Mouse (Mus musculus): Measurements from ENCODE around the gene Nags. TPM values are rescaled to one million over a fixed set of nuclear protein-coding genes. Genes with fewer than 3 reads are reported as not detected.

Nags gene
- polyA plus RNA-seq (2014; fragmentation: Nextera tagmentation; extraction: Ambion mirVana): not detected in 2 replicates

- ATAC-seq (ENCODE audit: insufficient number of reproducible peaks, insufficient read depth, low FRiP score, low read depth): no peak
- Histone ChIP-seq H3K27me3 (ENCODE audit: control insufficient read depth, insufficient read depth, low read length) (peaks cover 42% of the 10 kb centered on the region), H3K4me2 (replicated peaks; ENCODE audit: low read depth, low read length) (peak within 1 kb of the TSS; percentile 38), H3K36me3 (ENCODE audit: control insufficient read depth, insufficient read depth, low read length) (no peaks in the 10 kb centered on the region), H3K4me3 (ENCODE audit: low read depth, low read length) (peak within 1 kb of the TSS; percentile 28), H3K9me3 (ENCODE audit: control insufficient read depth, low read depth, low read length) (no peaks in the 10 kb centered on the region), H3K9ac (replicated peaks; ENCODE audit: low read depth, low read length) (no peak within 1 kb of the TSS), H3K27ac (ENCODE audit: low read length) (no peak within 1 kb of the TSS), H3K4me1 (ENCODE audit: control insufficient read depth, insufficient read depth, low read length) (peaks cover 14% of the 10 kb centered on the region; the same call in 1 of the 2 replicates)
- 3% methylated on average over 41 of the region's 50 CpGs for WGBS
Measured at GRCm38 (mm10) chr11:102145471-102146001, at the start of gene Nags. Gene Nags, plus strand, starts transcription at chr11:102145513.

- Histone ChIP-seq H3K9ac (replicated peaks; ENCODE audit: low read depth, low read length) (no peak overlapping the region), H3K9me3 (ENCODE audit: control insufficient read depth, low read depth, low read length) (no peaks in the 10 kb centered on the region), H3K36me3 (ENCODE audit: control insufficient read depth, insufficient read depth, low read length) (no peaks in the 10 kb centered on the region), H3K27ac (ENCODE audit: low read length) (no peak overlapping the region), H3K4me1 (ENCODE audit: control insufficient read depth, insufficient read depth, low read length) (peaks cover 4% of the 10 kb centered on the region; the same call in 1 of the 2 replicates), H3K4me3 (ENCODE audit: low read depth, low read length) (no peak overlapping the region), H3K4me2 (replicated peaks; ENCODE audit: low read depth, low read length) (no peak overlapping the region), H3K27me3 (ENCODE audit: control insufficient read depth, insufficient read depth, low read length) (no peaks in the 10 kb centered on the region)
- WGBS: 74% methylated on average over 3 of the region's 3 CpGs
- no peak for ATAC-seq (ENCODE audit: insufficient number of reproducible peaks, insufficient read depth, low FRiP score, low read depth)
Measured at GRCm38 (mm10) chr11:102095676-102096075, 49.6 kb upstream of the Nags start.

DNA sequence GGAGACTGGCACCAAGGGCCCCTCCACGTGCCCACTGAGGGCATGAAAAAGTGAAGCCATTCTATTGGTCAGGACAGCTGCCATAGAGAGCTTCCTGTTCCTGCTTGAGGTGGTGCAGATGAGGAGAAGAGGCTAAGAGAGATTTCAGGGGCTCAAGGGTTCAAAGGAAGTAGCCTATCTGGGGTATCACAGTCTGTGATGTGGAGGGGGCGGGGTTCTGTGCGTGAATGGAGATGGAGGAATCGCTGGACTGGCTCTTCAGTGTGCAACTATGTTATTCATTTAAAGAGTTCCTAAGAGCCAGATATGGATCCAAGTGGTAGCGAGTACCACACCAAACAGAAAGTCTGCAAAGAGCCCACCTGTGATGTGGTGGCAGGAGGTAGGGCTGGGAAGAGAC lies 48.9 kb upstream of the Nags start:
- Histone ChIP-seq H3K36me3 (ENCODE audit: control insufficient read depth, insufficient read depth, low read length) (no peaks in the 10 kb centered on the region), H3K4me3 (ENCODE audit: low read depth, low read length) (no peak overlapping the region), H3K9ac (replicated peaks; ENCODE audit: low read depth, low read length) (no peak overlapping the region), H3K4me2 (replicated peaks; ENCODE audit: low read depth, low read length) (peak overlapping the region; percentile 40), H3K9me3 (ENCODE audit: control insufficient read depth, low read depth, low read length) (no peaks in the 10 kb centered on the region), H3K27ac (ENCODE audit: low read length) (peak overlapping the region; percentile 41; the same call in 1 of the 2 replicates), H3K4me1 (ENCODE audit: control insufficient read depth, insufficient read depth, low read length) (peaks cover 4% of the 10 kb centered on the region; the same call in 1 of the 2 replicates), H3K27me3 (ENCODE audit: control insufficient read depth, insufficient read depth, low read length) (no peaks in the 10 kb centered on the region)
- WGBS: 61% methylated on average over 5 of the region's 5 CpGs
- ATAC-seq (ENCODE audit: insufficient number of reproducible peaks, insufficient read depth, low FRiP score, low read depth): no peak

GRCm38 (mm10) chr11:102096887-102097391 lies 48.4 kb upstream of the Nags start:
- Histone ChIP-seq H3K9me3 (ENCODE audit: control insufficient read depth, low read depth, low read length) (no peaks in the 10 kb centered on the region), H3K9ac (replicated peaks; ENCODE audit: low read depth, low read length) (no peak overlapping the region), H3K4me3 (ENCODE audit: low read depth, low read length) (peak overlapping the region; percentile 17), H3K4me2 (replicated peaks; ENCODE audit: low read depth, low read length) (peak overlapping the region; percentile 40), H3K4me1 (ENCODE audit: control insufficient read depth, insufficient read depth, low read length) (peaks cover 4% of the 10 kb centered on the region; the same call in 1 of the 2 replicates), H3K27me3 (ENCODE audit: control insufficient read depth, insufficient read depth, low read length) (no peaks in the 10 kb centered on the region), H3K36me3 (ENCODE audit: control insufficient read depth, insufficient read depth, low read length) (no peaks in the 10 kb centered on the region), H3K27ac (ENCODE audit: low read length) (peak overlapping the region; percentile 41; the same call in 1 of the 2 replicates)
- ATAC-seq (ENCODE audit: insufficient number of reproducible peaks, insufficient read depth, low FRiP score, low read depth): peak; percentile 91
- WGBS: 4% methylated on average over 18 of the region's 18 CpGs

DNA sequence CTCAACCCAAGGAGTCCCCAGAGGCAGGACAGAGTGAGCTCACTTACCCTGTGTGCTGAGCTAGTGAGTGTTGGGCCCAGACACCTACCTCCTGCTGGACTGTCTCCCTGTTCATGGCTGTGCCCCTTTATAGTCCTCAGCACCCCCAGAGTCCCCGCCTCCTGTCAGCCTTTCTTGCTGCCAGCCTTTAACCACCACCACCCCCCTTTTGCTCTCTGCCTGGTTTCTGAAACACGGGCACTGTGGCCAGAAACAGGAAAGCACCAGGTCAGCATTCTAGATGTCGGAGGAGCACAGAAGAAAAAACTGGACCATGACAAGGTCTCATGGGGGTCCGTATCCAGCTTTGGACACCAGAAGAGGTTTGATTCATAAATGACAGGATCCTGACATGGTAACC lies 44.1 kb upstream of the Nags start, which contains the start of gene Ppy:
Ppy (minus strand) TSS at position 101 of the 400 bp plus-strand sequence.
- 83% methylated on average over 4 of the region's 4 CpGs for WGBS
- Histone ChIP-seq H3K9me3 (ENCODE audit: control insufficient read depth, low read depth, low read length) (no peaks in the 10 kb centered on the region), H3K4me1 (ENCODE audit: control insufficient read depth, insufficient read depth, low read length) (peaks cover 7% of the 10 kb centered on the region; the same call in 1 of the 2 replicates), H3K36me3 (ENCODE audit: control insufficient read depth, insufficient read depth, low read length) (no peaks in the 10 kb centered on the region), H3K27ac (ENCODE audit: low read length) (no peak within 1 kb of the TSS), H3K9ac (replicated peaks; ENCODE audit: low read depth, low read length) (no peak within 1 kb of the TSS), H3K4me3 (ENCODE audit: low read depth, low read length) (no peak within 1 kb of the TSS), H3K27me3 (ENCODE audit: control insufficient read depth, insufficient read depth, low read length) (peaks cover 8% of the 10 kb centered on the region; the same call in 1 of the 2 replicates), H3K4me2 (replicated peaks; ENCODE audit: low read depth, low read length) (no peak within 1 kb of the TSS)
- ATAC-seq (ENCODE audit: insufficient number of reproducible peaks, insufficient read depth, low FRiP score, low read depth): no peak

DNA sequence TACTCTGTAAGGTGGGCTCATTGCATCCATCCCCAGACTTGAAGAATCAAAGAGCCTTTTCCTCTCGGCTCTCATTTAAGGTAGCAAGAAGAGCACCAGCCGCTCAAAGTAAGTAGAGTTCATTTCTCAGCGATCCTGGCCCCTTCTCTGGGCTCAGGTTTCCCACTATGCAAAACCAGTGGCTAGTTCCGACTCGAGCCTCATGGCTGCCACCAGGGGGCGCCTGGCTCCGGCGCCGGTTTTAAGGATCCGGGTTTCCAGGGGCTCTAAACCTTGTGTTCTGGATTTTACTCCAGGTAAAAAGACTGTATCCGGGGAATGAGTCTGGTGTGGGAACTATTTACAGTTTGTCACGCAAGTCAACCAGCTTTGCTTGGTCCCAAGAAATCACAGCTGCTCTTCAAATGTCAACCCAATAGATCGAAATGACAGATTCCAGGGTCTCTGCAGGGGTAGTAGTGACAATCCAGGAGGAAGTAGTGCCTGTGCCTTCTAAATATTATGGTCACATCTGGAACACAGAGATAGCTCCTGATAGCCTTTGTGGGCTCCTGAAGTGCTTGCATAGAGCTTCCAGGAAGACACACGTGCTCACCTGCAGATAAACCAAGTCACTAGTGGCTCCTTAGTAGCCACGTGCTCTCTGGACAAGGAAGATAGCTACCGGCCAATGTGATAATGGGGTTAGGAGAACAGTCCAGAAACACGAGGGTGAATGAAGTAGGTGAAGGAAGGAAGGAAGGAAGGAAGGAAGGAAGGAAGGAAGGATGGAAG lies 42.6 kb upstream of the Nags start:
- Histone ChIP-seq H3K4me3 (ENCODE audit: low read depth, low read length) (no peak overlapping the region), H3K9ac (replicated peaks; ENCODE audit: low read depth, low read length) (no peak overlapping the region), H3K9me3 (ENCODE audit: control insufficient read depth, low read depth, low read length) (no peaks in the 10 kb centered on the region), H3K27ac (ENCODE audit: low read length) (no peak overlapping the region), H3K36me3 (ENCODE audit: control insufficient read depth, insufficient read depth, low read length) (no peaks in the 10 kb centered on the region), H3K4me1 (ENCODE audit: control insufficient read depth, insufficient read depth, low read length) (0 out of 2 replicates have a peak, but pooled peaks cover 3% of the 10 kb centered on the region), H3K27me3 (ENCODE audit: control insufficient read depth, insufficient read depth, low read length) (peaks cover 17% of the 10 kb centered on the region), H3K4me2 (replicated peaks; ENCODE audit: low read depth, low read length) (no peak overlapping the region)
- ATAC-seq (ENCODE audit: insufficient number of reproducible peaks, insufficient read depth, low FRiP score, low read depth): no peak
- 19% methylated on average over 17 of the region's 17 CpGs for WGBS

DNA sequence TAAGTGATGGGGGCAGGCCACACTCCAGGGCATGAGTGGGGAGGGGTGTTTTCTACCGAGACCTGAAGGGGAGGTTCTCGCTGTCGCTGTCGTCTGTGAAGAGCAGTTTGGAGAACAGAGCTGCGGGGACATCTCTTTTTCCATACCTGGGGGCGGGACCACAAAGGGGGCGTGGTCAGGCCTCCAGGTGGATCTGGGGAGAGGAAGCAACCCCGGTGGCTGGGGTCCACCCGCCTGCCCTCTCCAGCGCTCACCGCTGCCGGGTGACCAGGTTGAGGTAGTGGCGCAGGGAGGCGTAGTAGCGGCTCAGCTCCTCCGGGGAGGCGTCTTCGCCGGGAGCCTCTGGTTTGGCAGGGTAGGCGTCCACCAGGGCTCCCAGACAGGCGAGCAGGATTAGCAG lies 38.4 kb upstream of the Nags start:
- Histone ChIP-seq H3K27me3 (ENCODE audit: control insufficient read depth, insufficient read depth, low read length) (peaks cover 24% of the 10 kb centered on the region), H3K4me2 (replicated peaks; ENCODE audit: low read depth, low read length) (no peak overlapping the region; the same call in 1 of the 2 replicates), H3K36me3 (ENCODE audit: control insufficient read depth, insufficient read depth, low read length) (no peaks in the 10 kb centered on the region), H3K27ac (ENCODE audit: low read length) (no peak overlapping the region), H3K4me1 (ENCODE audit: control insufficient read depth, insufficient read depth, low read length) (0 out of 2 replicates have a peak, but pooled peaks cover 3% of the 10 kb centered on the region), H3K9ac (replicated peaks; ENCODE audit: low read depth, low read length) (no peak overlapping the region), H3K4me3 (ENCODE audit: low read depth, low read length) (no peak overlapping the region), H3K9me3 (ENCODE audit: control insufficient read depth, low read depth, low read length) (no peaks in the 10 kb centered on the region)
- ATAC-seq (ENCODE audit: insufficient number of reproducible peaks, insufficient read depth, low FRiP score, low read depth): no peak
- WGBS: 1% methylated on average over 21 of the region's 21 CpGs

DNA sequence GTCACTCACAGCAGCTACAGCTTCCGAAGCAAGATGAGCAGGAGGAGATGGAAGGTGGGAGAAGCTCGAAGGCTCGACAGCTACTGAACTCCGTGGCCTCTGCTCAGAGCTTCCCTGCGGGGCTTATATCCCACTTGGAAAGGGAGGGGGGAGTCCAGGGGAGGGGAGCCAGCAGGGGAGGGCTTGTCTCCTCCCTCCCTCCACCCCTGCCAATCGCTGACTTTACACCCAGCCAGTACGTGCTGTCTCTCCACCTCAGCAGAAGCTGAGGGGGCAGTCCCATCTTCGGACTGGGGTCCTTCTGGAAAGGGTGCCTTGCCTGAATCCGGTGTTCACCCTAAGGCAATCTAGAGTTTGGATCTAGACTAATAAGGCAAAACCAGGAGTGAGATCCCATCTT lies 37.6 kb upstream of the Nags start, which contains the start of gene Pyy:
Pyy (minus strand) TSS at position 101 of the 400 bp plus-strand sequence.
- Histone ChIP-seq H3K4me3 (ENCODE audit: low read depth, low read length) (no peak within 1 kb of the TSS), H3K4me1 (ENCODE audit: control insufficient read depth, insufficient read depth, low read length) (no peaks in the 10 kb centered on the region), H3K36me3 (ENCODE audit: control insufficient read depth, insufficient read depth, low read length) (no peaks in the 10 kb centered on the region), H3K27ac (ENCODE audit: low read length) (no peak within 1 kb of the TSS), H3K27me3 (ENCODE audit: control insufficient read depth, insufficient read depth, low read length) (peaks cover 24% of the 10 kb centered on the region), H3K4me2 (replicated peaks; ENCODE audit: low read depth, low read length) (no peak within 1 kb of the TSS; the same call in 1 of the 2 replicates), H3K9me3 (ENCODE audit: control insufficient read depth, low read depth, low read length) (no peaks in the 10 kb centered on the region), H3K9ac (replicated peaks; ENCODE audit: low read depth, low read length) (no peak within 1 kb of the TSS)
- 8% methylated on average over 8 of the region's 9 CpGs for WGBS
- ATAC-seq (ENCODE audit: insufficient number of reproducible peaks, insufficient read depth, low FRiP score, low read depth): no peak
